Mouse (Mus musculus): ENCODE results near the gene AF366264. TPM values are rescaled to one million over a fixed set of nuclear protein-coding genes. Genes with fewer than 3 reads are reported as not detected.
A peak's percentile ranks its signal among the peaks of the same experiment; 100 is the strongest.

Gene AF366264
- total RNA-seq, 1 experiment, result not detected

DNA sequence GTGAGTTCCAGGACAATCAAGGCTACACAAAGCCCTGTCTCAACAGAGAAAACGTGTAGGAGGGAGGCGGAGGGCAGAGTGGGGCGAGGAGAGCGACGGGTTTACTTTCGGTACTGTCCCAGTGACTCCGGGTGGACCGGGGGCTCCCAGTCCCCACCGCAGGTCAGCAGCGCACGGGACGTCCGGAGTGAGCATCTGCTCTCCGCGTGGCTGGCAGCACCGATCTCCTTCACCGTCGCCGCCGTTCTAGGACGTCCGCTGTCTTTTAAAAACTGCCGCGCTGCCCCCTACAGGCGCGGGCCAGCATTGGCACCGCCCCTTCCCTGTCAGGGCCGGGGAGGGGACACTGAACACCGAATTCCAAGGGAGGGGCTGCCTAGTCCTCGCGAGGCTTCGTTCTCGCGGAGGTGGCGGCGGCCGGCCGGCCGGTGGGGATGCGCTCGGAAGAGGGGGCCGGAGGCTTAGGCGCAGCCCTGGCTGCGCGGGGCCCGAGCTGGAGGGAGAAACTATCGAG, 52.9 kb downstream of the AF366264 start, which contains the start of gene Upf3a:
Upf3a (plus strand) TSS at position 366 of the 514 bp plus-strand sequence.
- TF ChIP-seq HCFC1 (IDR thresholded peaks at IDR 0.05; ENCODE audit: borderline replicate concordance, insufficient read depth, low read length) (peak; percentile 73), ZC3H11A (IDR thresholded peaks at IDR 0.05; ENCODE audit: borderline replicate concordance, low read depth, low read length) (no peak), CHD2 (IDR thresholded peaks at IDR 0.05; ENCODE audit: low read depth, low read length) (peak; percentile 87; the same call in 1 of the 2 replicates)
- DNase-seq (ENCODE audit: low read depth, low spot score), result peak; percentile 90
- Histone ChIP-seq H3K9me3 (ENCODE audit: control insufficient read depth, insufficient read depth, low read depth, low read length) (no peaks in the 10 kb centered on the region), H3K9ac (ENCODE audit: insufficient read depth, low read depth, low read length, poor library complexity, severe bottlenecking) (peak within 1 kb of the TSS; percentile 98), H3K27ac (ENCODE audit: insufficient read depth, low read depth, low read length, poor library complexity, severe bottlenecking) (peak within 1 kb of the TSS; percentile 96), H3K4me1 (ENCODE audit: control insufficient read depth in 2 of 2, insufficient read depth in 2 of 2, low read length in 2 of 2, poor library complexity in 1 of 2) (peaks cover 2 to 5% of the 10 kb centered on the region in 2 experiments; a peak in 1 of 4 replicates), H3K4me3 (ENCODE audit: insufficient read depth in 1 of 2, low read depth in 1 of 2, low read length in 2 of 2, poor library complexity in 1 of 2, severe bottlenecking in 1 of 2) (peak within 1 kb of the TSS; percentile 83 to 88), H3K36me3 (ENCODE audit: control insufficient read depth, insufficient read depth, low read length, poor library complexity, severe bottlenecking) (peaks cover 15% of the 10 kb centered on the region)
- in situ Hi-C loops (cut with MboI; ENCODE audit: low sequenced_read_pairs in 2 of 2, unreplicated experiment in 2 of 2), result no loop called here

Other genes starting within 250 kb of the AF366264 start
- gene Rasa3, start 160.8 kb downstream of the AF366264 start, total RNA-seq (2012; rRNA removed), result 7.6 and 14.4 TPM in 2 replicates
- 0.21 TPM in 1 of 2 replicates, not detected in the other for gene Cfap97d2, start 132.5 kb downstream of the AF366264 start, total RNA-seq (2012; rRNA removed)
- gene Cdc16, start 80.7 kb downstream of the AF366264 start, total RNA-seq (2012; rRNA removed), result 51.5 and 63.6 TPM in 2 replicates
- 27.6 and 34.2 TPM in 2 replicates for gene Upf3a, start 52.8 kb downstream of the AF366264 start, total RNA-seq (2012; rRNA removed)
- 20.0 and 26.3 TPM in 2 replicates for gene Champ1, start 31.3 kb upstream of the AF366264 start, total RNA-seq (2012; rRNA removed)
- 57.1 and 59.5 TPM in 2 replicates for gene Coprs, start 51.9 kb upstream of the AF366264 start, total RNA-seq (2012; rRNA removed)

Data from ES-E14 (cell line).